Mouse (Mus musculus) embryo, embryonic 10.5 days (tissue): ENCODE measurements around the gene Haus4.

Source experiments
- DNase-seq: peaks from one replicate; pipeline ENCODE4 v3.0.0-alpha.2; 2015; ENCODE audit warnings: low spot score

The Haus4 gene

GRCm38 (mm10) chr14:54572790-54573736 is 18.6 kb upstream of the Haus4 start:
- peak; percentile 90 for DNase-seq

- DNase-seq = no peak
Observed at GRCm38 (mm10) chr14:54572122-54572521, 17.7 kb upstream of the Haus4 start.

- peak; percentile 43 for DNase-seq
Observed at GRCm38 (mm10) chr14:54569451-54570392, 15.3 kb upstream of the Haus4 start.

GRCm38 (mm10) chr14:54568694-54569414 is 14.4 kb upstream of the Haus4 start:
- DNase-seq = peak; percentile 90

GRCm38 (mm10) chr14:54560527-54561242 is 6.3 kb upstream of the Haus4 start:
- no peak for DNase-seq

GRCm38 (mm10) chr14:54557330-54557729 is 2.9 kb upstream of the Haus4 start:
- DNase-seq = no peak

- DNase-seq = peak; percentile 71
Observed at GRCm38 (mm10) chr14:54553454-54553974, 902 bp downstream of the Haus4 start.

- DNase-seq = no peak
Observed at GRCm38 (mm10) chr14:54544703-54545102, 9.7 kb downstream of the Haus4 start.

GRCm38 (mm10) chr14:54540771-54541170 is 13.6 kb downstream of the Haus4 start:
- DNase-seq = peak; percentile 24

GRCm38 (mm10) chr14:54538580-54538979 is 15.8 kb downstream of the Haus4 start:
- DNase-seq = no peak

GRCm38 (mm10) chr14:54528446-54529111 is 25.8 kb downstream of the Haus4 start:
- DNase-seq = peak; percentile 97

- no peak for DNase-seq
Observed at GRCm38 (mm10) chr14:54528007-54528393, 26.4 kb downstream of the Haus4 start.

GRCm38 (mm10) chr14:54527227-54528006 is 27.0 kb downstream of the Haus4 start:
- DNase-seq = peak; percentile 75

- DNase-seq = peak; percentile 44
Observed at GRCm38 (mm10) chr14:54523600-54523999, 30.8 kb downstream of the Haus4 start.

- no peak for DNase-seq
Observed at GRCm38 (mm10) chr14:54516710-54517310, 37.6 kb downstream of the Haus4 start.

- no peak for DNase-seq
Observed at GRCm38 (mm10) chr14:54509774-54510173, 44.6 kb downstream of the Haus4 start.

- DNase-seq = no peak
Observed at GRCm38 (mm10) chr14:54503092-54503491, 51.3 kb downstream of the Haus4 start.

GRCm38 (mm10) chr14:54501365-54501764 is 53.1 kb downstream of the Haus4 start:
- DNase-seq = no peak

- DNase-seq = no peak
Observed at GRCm38 (mm10) chr14:54499330-54499729, 55.1 kb downstream of the Haus4 start.
